Mouse (Mus musculus): ENCODE measurements at regions not wholly inside any gene's neighbourhood (a gene's known extent, or its start where the extent isn't known, plus 50 kb on each side); places are given as distances from the start of the nearest gene placed in this dataset.

GRCm38 (mm10) chr5:51811728-51812127, 244.2 kb upstream of the Ppargc1a start:
- Histone ChIP-seq H3K9me3 (replicated peaks) (no peaks in the 10 kb centered on the region), H3K27ac (no peak overlapping the region), H3K27me3 (ENCODE audit: low read depth, poor library complexity, severe bottlenecking) (no peaks in the 10 kb centered on the region), H3K4me3 (no peak overlapping the region), H3K36me3 (no peaks in the 10 kb centered on the region), H3K4me1 (no peaks in the 10 kb centered on the region)
- DNase-seq (ENCODE audit: low spot score) = no peak
- 96% methylated on average over 2 of the region's 2 CpGs for WGBS

DNA sequence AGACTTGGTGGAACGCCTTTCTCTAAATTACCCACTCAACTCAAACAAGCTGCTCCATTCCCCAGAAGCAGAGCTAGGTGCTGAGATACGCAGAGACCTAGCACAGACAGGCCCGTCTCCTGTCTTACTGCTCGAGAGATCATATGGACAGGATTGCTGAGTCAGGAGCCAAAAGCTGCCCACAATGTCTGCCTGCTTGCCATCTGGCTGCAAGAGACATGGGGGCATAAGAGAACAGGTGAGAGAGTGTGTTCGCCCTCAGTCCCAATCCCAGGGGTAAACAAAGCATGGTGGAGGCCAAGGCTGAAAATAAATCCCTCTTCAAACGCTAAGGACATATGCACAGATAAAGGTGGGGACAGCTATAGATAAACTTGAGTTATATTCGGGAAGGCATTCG, 234.0 kb upstream of the Ppargc1a start:
- no peak for DNase-seq (ENCODE audit: low spot score)
- H3K27ac ChIP-seq = no peak overlapping the region
- H3K36me3 ChIP-seq = no peaks in the 10 kb centered on the region
- WGBS = 88% methylated on average over 8 of the region's 8 CpGs
- H3K4me3 ChIP-seq = no peak overlapping the region
- H3K27me3 ChIP-seq (ENCODE audit: low read depth, poor library complexity, severe bottlenecking) = no peaks in the 10 kb centered on the region
- H3K9me3 ChIP-seq (replicated peaks) = no peaks in the 10 kb centered on the region
- no peaks in the 10 kb centered on the region for H3K4me1 ChIP-seq

GRCm38 (mm10) chr5:51799371-51800035, 232.0 kb upstream of the Ppargc1a start:
- H3K27me3 ChIP-seq (ENCODE audit: low read depth, poor library complexity, severe bottlenecking) = no peaks in the 10 kb centered on the region
- no peak for DNase-seq (ENCODE audit: low spot score)
- H3K36me3 ChIP-seq = no peaks in the 10 kb centered on the region
- H3K27ac ChIP-seq = no peak overlapping the region
- WGBS = 82% methylated on average over 6 of the region's 6 CpGs
- no peaks in the 10 kb centered on the region for H3K9me3 ChIP-seq (replicated peaks)
- no peaks in the 10 kb centered on the region for H3K4me1 ChIP-seq
- no peak overlapping the region for H3K4me3 ChIP-seq

DNA sequence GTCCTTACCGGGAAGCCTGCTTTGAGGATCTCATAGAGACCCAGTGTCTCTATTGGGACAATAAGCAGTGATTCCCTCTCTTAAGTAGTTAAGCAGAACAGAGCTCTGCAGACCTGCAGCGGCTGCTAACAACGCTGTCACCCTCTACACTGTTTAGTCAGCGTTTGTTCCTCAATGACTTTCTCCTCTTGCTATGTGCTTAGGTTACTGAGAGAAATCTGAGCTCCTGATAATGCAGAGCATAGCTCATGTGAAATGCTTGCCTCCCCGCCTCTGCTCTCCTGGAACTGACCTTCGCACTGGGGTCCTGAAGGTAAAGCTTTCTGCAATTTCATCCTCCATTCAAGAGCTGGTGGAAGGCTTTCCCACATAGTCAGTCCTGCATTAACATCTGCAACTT, 226.6 kb upstream of the Ppargc1a start:
- Histone ChIP-seq H3K27ac (no peak overlapping the region), H3K4me3 (no peak overlapping the region), H3K4me1 (peaks cover 6% of the 10 kb centered on the region), H3K27me3 (ENCODE audit: low read depth, poor library complexity, severe bottlenecking) (no peaks in the 10 kb centered on the region), H3K36me3 (no peaks in the 10 kb centered on the region), H3K9me3 (replicated peaks) (no peaks in the 10 kb centered on the region)
- WGBS = 55% methylated on average over 6 of the region's 6 CpGs
- no peak for DNase-seq (ENCODE audit: low spot score)

DNA sequence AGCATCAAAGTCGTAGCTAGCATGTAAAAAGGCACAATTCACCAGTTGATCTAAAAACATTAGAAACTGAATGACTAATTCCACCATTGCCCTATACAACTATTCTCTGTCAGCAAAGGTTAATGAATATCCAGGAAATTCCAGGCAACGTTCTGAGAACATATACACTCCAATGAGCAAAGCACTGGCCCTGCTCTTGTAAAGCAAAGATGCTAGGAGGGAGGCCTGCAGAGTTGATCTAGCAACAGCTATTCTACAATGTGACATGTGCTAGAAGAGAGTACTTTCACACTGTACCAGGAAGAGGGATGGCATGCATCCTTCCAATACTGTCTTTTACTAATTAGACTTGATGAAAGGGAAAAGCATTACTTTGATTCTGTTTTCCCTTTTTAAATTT, 225.4 kb upstream of the Ppargc1a start:
- H3K27ac ChIP-seq = no peak overlapping the region
- H3K4me1 ChIP-seq = peaks cover 6% of the 10 kb centered on the region
- WGBS = 80% methylated on average over 2 of the region's 2 CpGs
- no peaks in the 10 kb centered on the region for H3K36me3 ChIP-seq
- no peaks in the 10 kb centered on the region for H3K27me3 ChIP-seq (ENCODE audit: low read depth, poor library complexity, severe bottlenecking)
- no peaks in the 10 kb centered on the region for H3K9me3 ChIP-seq (replicated peaks)
- H3K4me3 ChIP-seq = no peak overlapping the region
- no peak for DNase-seq (ENCODE audit: low spot score)

GRCm38 (mm10) chr5:51788768-51789167, 221.2 kb upstream of the Ppargc1a start:
- no peak for DNase-seq (ENCODE audit: low spot score)
- no peak overlapping the region for H3K27ac ChIP-seq
- H3K27me3 ChIP-seq (ENCODE audit: low read depth, poor library complexity, severe bottlenecking) = no peaks in the 10 kb centered on the region
- H3K36me3 ChIP-seq = no peaks in the 10 kb centered on the region
- H3K4me1 ChIP-seq = peaks cover 3% of the 10 kb centered on the region; the same call in 1 of the 2 replicates
- WGBS = 81% methylated on average over 6 of the region's 6 CpGs
- H3K9me3 ChIP-seq (replicated peaks) = no peaks in the 10 kb centered on the region
- H3K4me3 ChIP-seq = no peak overlapping the region

- Histone ChIP-seq H3K9me3 (replicated peaks) (no peaks in the 10 kb centered on the region), H3K27me3 (ENCODE audit: low read depth, poor library complexity, severe bottlenecking) (no peaks in the 10 kb centered on the region), H3K27ac (no peak overlapping the region), H3K4me1 (peaks cover 4% of the 10 kb centered on the region; the same call in 1 of the 2 replicates), H3K36me3 (no peaks in the 10 kb centered on the region), H3K4me3 (no peak overlapping the region)
- WGBS = 86% methylated on average over 5 of the region's 5 CpGs
- DNase-seq (ENCODE audit: low spot score) = no peak
These were observed 216.0 kb upstream of the Ppargc1a start for GRCm38 (mm10) chr5:51783523-51783922.

DNA sequence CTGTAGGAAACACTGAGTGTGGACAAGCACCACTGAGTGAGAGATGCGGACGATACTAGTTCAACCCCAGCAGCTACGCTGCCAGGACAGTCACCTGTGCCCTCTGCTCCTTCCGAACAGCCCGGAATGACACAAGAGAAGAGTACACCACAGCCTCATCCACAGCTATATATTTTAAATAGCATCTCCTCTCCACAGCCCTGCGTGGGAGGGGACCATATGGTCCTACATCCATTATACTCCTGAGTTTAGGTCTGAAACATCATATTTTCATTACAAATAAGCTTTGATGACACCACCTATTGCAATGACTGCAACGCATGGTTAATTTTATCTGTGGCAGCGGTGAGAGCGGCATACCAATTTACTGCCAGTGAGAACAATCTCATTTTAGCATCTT, 215.6 kb upstream of the Ppargc1a start:
- Histone ChIP-seq H3K27me3 (ENCODE audit: low read depth, poor library complexity, severe bottlenecking) (no peaks in the 10 kb centered on the region), H3K4me3 (no peak overlapping the region), H3K27ac (no peak overlapping the region), H3K36me3 (no peaks in the 10 kb centered on the region), H3K4me1 (peaks cover 4% of the 10 kb centered on the region; the same call in 1 of the 2 replicates), H3K9me3 (replicated peaks) (no peaks in the 10 kb centered on the region)
- 93% methylated on average over 9 of the region's 9 CpGs for WGBS
- no peak for DNase-seq (ENCODE audit: low spot score)

- no peak for DNase-seq (ENCODE audit: low spot score)
- 93% methylated on average over 9 of the region's 9 CpGs for WGBS
- H3K4me1 ChIP-seq = peaks cover 4% of the 10 kb centered on the region; the same call in 1 of the 2 replicates
These were observed 208.1 kb upstream of the Ppargc1a start for GRCm38 (mm10) chr5:51775502-51776145.

GRCm38 (mm10) chr5:51771655-51772054, 204.1 kb upstream of the Ppargc1a start:
- Histone ChIP-seq H3K4me1 (no peaks in the 10 kb centered on the region; the same call in 1 of the 2 replicates), H3K4me3 (no peak overlapping the region), H3K27me3 (ENCODE audit: low read depth, poor library complexity, severe bottlenecking) (no peaks in the 10 kb centered on the region), H3K9me3 (replicated peaks) (no peaks in the 10 kb centered on the region), H3K36me3 (no peaks in the 10 kb centered on the region), H3K27ac (no peak overlapping the region)
- DNase-seq (ENCODE audit: low spot score) = no peak
- WGBS = 75% methylated on average over 2 of the region's 2 CpGs

More at GRCm38 (mm10) chr5:51775502-51776145, 208.1 kb upstream of the Ppargc1a start:
- H3K4me3 ChIP-seq = no peak overlapping the region
- no peaks in the 10 kb centered on the region for H3K9me3 ChIP-seq (replicated peaks)
- H3K27me3 ChIP-seq (ENCODE audit: low read depth, poor library complexity, severe bottlenecking) = no peaks in the 10 kb centered on the region
- H3K27ac ChIP-seq = no peak overlapping the region
- no peaks in the 10 kb centered on the region for H3K36me3 ChIP-seq

GRCm38 (mm10) chr5:51766111-51766510, 198.6 kb upstream of the Ppargc1a start:
- no peaks in the 10 kb centered on the region for H3K4me1 ChIP-seq
- no peak overlapping the region for H3K4me3 ChIP-seq
- no peaks in the 10 kb centered on the region for H3K9me3 ChIP-seq (replicated peaks)
- no peak for DNase-seq (ENCODE audit: low spot score)
- H3K36me3 ChIP-seq = no peaks in the 10 kb centered on the region
- H3K27me3 ChIP-seq (ENCODE audit: low read depth, poor library complexity, severe bottlenecking) = no peaks in the 10 kb centered on the region
- 91% methylated on average over 3 of the region's 3 CpGs for WGBS
- H3K27ac ChIP-seq = no peak overlapping the region

DNA sequence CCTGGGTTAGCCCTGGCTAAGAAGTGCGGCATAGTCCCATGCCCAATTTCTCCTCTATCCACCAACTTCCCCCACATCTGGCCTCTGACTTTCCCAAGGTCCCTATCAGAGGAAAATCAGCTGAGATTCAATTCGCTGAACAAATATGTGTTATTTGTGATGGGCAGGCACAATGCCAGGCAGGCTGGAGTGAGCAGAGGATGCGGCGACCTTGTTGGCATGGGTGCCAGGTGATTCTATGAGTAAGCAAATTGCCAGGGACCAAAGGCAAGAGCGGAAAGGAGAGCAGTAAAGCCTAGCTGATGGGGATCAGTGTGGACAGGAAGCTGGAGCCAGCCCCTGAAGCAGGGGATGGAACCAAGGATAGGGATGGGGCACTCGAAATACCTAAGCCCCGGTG, 196.9 kb upstream of the Ppargc1a start:
- Histone ChIP-seq H3K27ac (no peak overlapping the region), H3K9me3 (replicated peaks) (no peaks in the 10 kb centered on the region), H3K4me1 (no peaks in the 10 kb centered on the region), H3K27me3 (ENCODE audit: low read depth, poor library complexity, severe bottlenecking) (no peaks in the 10 kb centered on the region), H3K36me3 (no peaks in the 10 kb centered on the region), H3K4me3 (no peak overlapping the region)
- DNase-seq (ENCODE audit: low spot score) = no peak
- 91% methylated on average over 7 of the region's 7 CpGs for WGBS

DNA sequence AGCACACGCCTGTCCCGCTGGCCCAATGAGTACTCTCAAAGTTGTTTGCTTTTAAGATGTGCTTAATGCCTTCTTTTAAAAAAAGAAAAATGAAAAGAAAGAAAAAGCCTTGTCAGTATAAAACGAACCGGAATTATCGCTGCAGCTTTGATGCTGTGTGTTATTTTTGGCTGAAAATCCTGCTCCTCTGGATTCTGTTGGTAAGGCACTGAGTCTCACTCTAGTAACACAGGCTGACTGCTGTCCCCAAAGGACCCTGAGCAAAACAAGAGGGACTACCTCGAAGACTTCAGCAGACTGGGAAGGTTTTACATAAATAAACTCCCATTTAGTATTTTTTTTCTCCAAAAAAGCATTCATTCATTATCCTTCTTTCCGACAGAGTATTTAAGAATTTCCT, 196.1 kb upstream of the Ppargc1a start:
- H3K27me3 ChIP-seq (ENCODE audit: low read depth, poor library complexity, severe bottlenecking) = no peaks in the 10 kb centered on the region
- no peak overlapping the region for H3K4me3 ChIP-seq
- no peak for DNase-seq (ENCODE audit: low spot score)
- 87% methylated on average over 7 of the region's 7 CpGs for WGBS
- H3K27ac ChIP-seq = no peak overlapping the region
- H3K4me1 ChIP-seq = no peaks in the 10 kb centered on the region
- no peaks in the 10 kb centered on the region for H3K36me3 ChIP-seq
- no peaks in the 10 kb centered on the region for H3K9me3 ChIP-seq (replicated peaks)
